Mouse (Mus musculus) effector memory CD4-positive, alpha-beta T cell, adult 5 months (primary cell): ENCODE measurements around the gene Pgr. TPM values are rescaled to one million over a fixed set of nuclear protein-coding genes. Genes with fewer than 3 reads are reported as not detected.

Experiments used
- polyA plus RNA-seq: library from polyadenylated mRNA; unstranded; fragments of 100-300 nt; shearing (Covaris generic); gene quantifications from one replicate; pipeline ENCODE4 v1.2.1, GENCODE M21; 2017

Gene Pgr
- 0.07 TPM for polyA plus RNA-seq

GRCm38 (mm10) chr9:8899616-8900202 lies at the start of gene Pgr:
TSS of gene Pgr (plus strand) at chr9:8899833.

DNA sequence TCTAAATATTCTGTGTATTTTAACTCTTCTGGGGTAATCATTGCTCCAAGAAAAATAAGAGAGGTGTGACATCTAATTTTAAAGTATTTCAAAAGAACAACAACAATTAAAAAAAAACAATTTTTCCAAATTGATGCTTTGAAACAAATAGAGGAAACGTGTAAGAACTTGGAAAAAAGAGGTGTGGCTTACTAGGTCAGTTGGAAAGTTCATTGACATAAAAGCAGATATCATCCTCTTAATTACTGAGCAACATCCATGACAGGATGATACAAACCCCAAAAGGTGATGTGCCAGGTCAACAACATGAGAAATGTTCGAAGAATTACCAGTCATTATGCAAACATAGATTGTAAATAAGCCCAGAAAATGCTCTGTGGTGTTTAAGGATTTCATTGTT lies 71.9 kb downstream of the Pgr start, which contains the start of gene Gm16485:
Gene Gm16485, plus strand, starts transcription at position 301 of the 400 bp plus-strand sequence.

Other genes with a start within 250 kb of the Pgr start
- 0.09 TPM for gene Gm16485, start 72.0 kb downstream of the Pgr start, polyA plus RNA-seq